Mouse (Mus musculus) gastrocnemius, postnatal 36 days (tissue): ENCODE measurements around the gene Trim67. TPM values are rescaled to one million over a fixed set of nuclear protein-coding genes. Genes with fewer than 3 reads are reported as not detected.
A peak's percentile ranks its signal among the peaks of the same experiment; 100 is the strongest.
"Not testable (repeated sequence)": the region's sequence is repeated elsewhere in the genome, so short reads cannot be mapped to it uniquely, and the experiment has no call there.

ENCODE experiments used
- DNase-seq, 2 experiments: peaks; one replicate each; pipeline ENCODE4 v3.0.0; 2022
- intact Hi-C: fragments of 180-260 bp; cut with DNase I; formaldehyde crosslinking; loops from one replicate; pipeline ENCODE4 v1.15.1; 2025
- total RNA-seq, 2 experiments: library from RNA; stranded (reverse); gene quantifications; 2 replicates each; pipeline ENCODE4 v1.2.3; 2021

The Trim67 gene
- total RNA-seq, 2 experiments from 2014 or later, result 0.05 to 0.35 TPM

- no peak for DNase-seq
- intact Hi-C loops, result loop anchor here (1.0 kb wide), 1 partner anchor 89 kb away; no protein-coding TSS in a partner anchor
These were observed 35.8 kb downstream of the Trim67 start for GRCm38 (mm10) chr8:124828561-124829240.

GRCm38 (mm10) chr8:124830050-124830449 is 37.2 kb downstream of the Trim67 start:
- DNase-seq, result no peak
- intact Hi-C loops, result no loop called here

GRCm38 (mm10) chr8:124831531-124831930 is 38.6 kb downstream of the Trim67 start:
- intact Hi-C loops, result no loop called here

GRCm38 (mm10) chr8:124831941-124832340 is 39.0 kb downstream of the Trim67 start:
- intact Hi-C loops, result no loop called here
- DNase-seq, result no peak

More at GRCm38 (mm10) chr8:124831531-124831930, 38.6 kb downstream of the Trim67 start:
- no peak for DNase-seq

- DNase-seq, result no peak
These were observed 40.7 kb downstream of the Trim67 start for GRCm38 (mm10) chr8:124833430-124834205.

GRCm38 (mm10) chr8:124835848-124836247 is 43.0 kb downstream of the Trim67 start:
- no peak for DNase-seq
- intact Hi-C loops, result no loop called here

More at GRCm38 (mm10) chr8:124833430-124834205, 40.7 kb downstream of the Trim67 start:
- intact Hi-C loops, result no loop called here

- intact Hi-C loops, result no loop called here
- no peak for DNase-seq
These were observed 43.4 kb downstream of the Trim67 start for GRCm38 (mm10) chr8:124836273-124836672.

GRCm38 (mm10) chr8:124836907-124837306 is 44.0 kb downstream of the Trim67 start:
- intact Hi-C loops, result no loop called here

GRCm38 (mm10) chr8:124837956-124838355 is 45.1 kb downstream of the Trim67 start:
- no peak for DNase-seq
- intact Hi-C loops, result no loop called here

More at GRCm38 (mm10) chr8:124836907-124837306, 44.0 kb downstream of the Trim67 start:
- no peak for DNase-seq

GRCm38 (mm10) chr8:124839371-124839770 is 46.5 kb downstream of the Trim67 start:
- intact Hi-C loops, result no loop called here
- no peak for DNase-seq

- intact Hi-C loops, result no loop called here
- DNase-seq, result no peak
These were observed 48.0 kb downstream of the Trim67 start for GRCm38 (mm10) chr8:124840900-124841299.

- intact Hi-C loops, result no loop called here
- DNase-seq, result no peak
These were observed 48.9 kb downstream of the Trim67 start for GRCm38 (mm10) chr8:124841775-124842174.

GRCm38 (mm10) chr8:124842929-124843328 is 50.0 kb downstream of the Trim67 start:
- DNase-seq, intact Hi-C loops: not testable (repeated sequence)

GRCm38 (mm10) chr8:124845131-124845530 is 52.2 kb downstream of the Trim67 start:
- intact Hi-C loops, result no loop called here
- DNase-seq, result no peak

- no peak for DNase-seq
These were observed 52.7 kb downstream of the Trim67 start for GRCm38 (mm10) chr8:124845573-124845972.

GRCm38 (mm10) chr8:124853511-124853910 is 60.6 kb downstream of the Trim67 start:
- intact Hi-C loops, result no loop called here
- no peak for DNase-seq

More at GRCm38 (mm10) chr8:124845573-124845972, 52.7 kb downstream of the Trim67 start:
- intact Hi-C loops, result no loop called here

- DNase-seq, result no peak
- intact Hi-C loops, result no loop called here
These were observed 66.6 kb downstream of the Trim67 start for GRCm38 (mm10) chr8:124859466-124859865.

GRCm38 (mm10) chr8:124860188-124860587 is 67.3 kb downstream of the Trim67 start:
- DNase-seq, result no peak
- intact Hi-C loops, result no loop called here

- peak; percentile 91 to 94 for DNase-seq
- intact Hi-C loops, result no loop called here
These were observed 69.7 kb downstream of the Trim67 start, which contains the start of the genes Gnpat and 2810004N23Rik for GRCm38 (mm10) chr8:124862321-124863162. Gene Gnpat, plus strand, starts transcription at chr8:124863033. Gene 2810004N23Rik, minus strand, starts transcription at chr8:124863120.

- intact Hi-C loops, result no loop called here
- no peak for DNase-seq
These were observed 70.3 kb downstream of the Trim67 start for GRCm38 (mm10) chr8:124863163-124863677.
